Mouse (Mus musculus): ENCODE measurements around the gene Mcm2.

Mcm2 gene

GRCm38 (mm10) chr6:88847571-88847970, 51.0 kb downstream of the Mcm2 start:
- no peak for DNase-seq (ENCODE audit: low spot score in 2 of 2)

DNA sequence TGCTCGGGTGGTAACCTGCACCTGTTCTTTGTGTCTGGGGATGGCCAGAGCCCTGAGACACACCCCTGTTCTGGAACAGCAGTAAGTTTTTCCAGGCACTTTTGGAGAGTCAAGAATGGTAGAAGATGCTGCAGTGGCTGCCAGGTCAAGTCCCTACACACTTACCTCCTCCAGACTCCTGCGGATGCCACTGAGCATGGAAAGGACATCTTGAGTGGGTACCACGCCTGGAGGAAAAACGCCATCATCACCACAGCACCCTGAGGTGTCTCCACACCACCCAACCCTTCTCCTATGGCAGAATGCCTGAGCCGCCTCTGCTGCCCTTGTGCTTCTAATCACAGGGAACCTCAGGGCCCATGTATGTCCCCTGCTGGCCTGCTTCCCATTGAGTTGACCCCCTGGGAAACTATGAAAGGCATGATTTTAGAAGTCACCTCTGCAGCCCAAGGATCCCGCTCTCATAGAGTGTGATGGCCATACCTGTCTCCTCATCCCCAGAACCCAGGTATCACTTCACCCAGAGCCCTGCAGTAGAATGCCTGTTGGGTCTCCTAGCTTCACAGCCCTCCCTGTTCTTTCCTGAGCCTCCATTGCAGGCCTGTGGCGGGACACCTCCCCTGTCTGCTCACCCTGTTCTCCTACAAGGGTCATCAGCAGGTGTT, 53.5 kb downstream of the Mcm2 start:
- no peak for DNase-seq (ENCODE audit: low spot score in 2 of 2)

GRCm38 (mm10) chr6:88843781-88844725, 54.5 kb downstream of the Mcm2 start:
- no peak for DNase-seq (ENCODE audit: low spot score in 2 of 2)

DNA sequence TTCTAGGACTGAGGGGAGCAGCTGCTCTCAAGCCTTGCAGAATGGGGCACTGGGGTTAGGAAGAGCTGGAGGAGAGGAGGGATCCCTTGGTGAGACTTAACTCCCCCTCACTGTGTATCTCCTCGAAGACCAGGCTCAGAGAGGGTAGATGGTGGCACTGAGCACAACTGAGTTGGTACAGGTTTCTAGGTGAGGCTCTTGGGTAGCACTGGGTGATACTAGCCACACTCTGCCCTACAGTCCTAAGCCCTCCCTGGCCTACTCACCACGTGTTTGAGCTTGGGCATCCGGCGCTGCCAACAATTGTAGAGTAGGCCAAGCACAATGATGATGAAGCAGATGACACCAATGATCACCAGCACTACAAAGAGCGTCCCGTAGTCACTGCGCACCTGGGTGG, 55.3 kb downstream of the Mcm2 start:
- no peak for DNase-seq (ENCODE audit: low spot score in 2 of 2)

GRCm38 (mm10) chr6:88842731-88843151, 55.8 kb downstream of the Mcm2 start:
- DNase-seq (ENCODE audit: low spot score in 2 of 2) = no peak

- DNase-seq (ENCODE audit: low spot score in 2 of 2) = peak; percentile 100
These were observed 56.5 kb downstream of the Mcm2 start, which contains the start of gene Abtb1 for GRCm38 (mm10) chr6:88841781-88842689. Gene Abtb1, minus strand, starts transcription at chr6:88841984.

DNA sequence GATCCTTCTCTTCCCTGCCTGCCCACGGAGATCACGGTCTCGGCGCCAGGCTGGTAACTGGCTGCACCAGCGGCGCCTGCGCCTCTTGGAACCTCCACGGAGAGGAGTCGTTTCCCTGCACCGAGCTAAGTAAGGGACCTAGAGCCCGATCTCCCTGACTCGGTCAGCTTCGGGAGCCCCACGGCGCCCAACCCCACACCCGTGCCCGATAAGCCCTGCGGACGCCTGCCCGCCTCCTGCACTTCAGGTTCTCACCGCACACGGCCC, 57.1 kb downstream of the Mcm2 start:
- DNase-seq (ENCODE audit: low spot score in 2 of 2) = no peak

- DNase-seq (ENCODE audit: low spot score in 2 of 2) = no peak
These were observed 57.6 kb downstream of the Mcm2 start for GRCm38 (mm10) chr6:88840791-88841513.

GRCm38 (mm10) chr6:88840211-88840610, 58.4 kb downstream of the Mcm2 start:
- no peak for DNase-seq (ENCODE audit: low spot score in 2 of 2)

DNA sequence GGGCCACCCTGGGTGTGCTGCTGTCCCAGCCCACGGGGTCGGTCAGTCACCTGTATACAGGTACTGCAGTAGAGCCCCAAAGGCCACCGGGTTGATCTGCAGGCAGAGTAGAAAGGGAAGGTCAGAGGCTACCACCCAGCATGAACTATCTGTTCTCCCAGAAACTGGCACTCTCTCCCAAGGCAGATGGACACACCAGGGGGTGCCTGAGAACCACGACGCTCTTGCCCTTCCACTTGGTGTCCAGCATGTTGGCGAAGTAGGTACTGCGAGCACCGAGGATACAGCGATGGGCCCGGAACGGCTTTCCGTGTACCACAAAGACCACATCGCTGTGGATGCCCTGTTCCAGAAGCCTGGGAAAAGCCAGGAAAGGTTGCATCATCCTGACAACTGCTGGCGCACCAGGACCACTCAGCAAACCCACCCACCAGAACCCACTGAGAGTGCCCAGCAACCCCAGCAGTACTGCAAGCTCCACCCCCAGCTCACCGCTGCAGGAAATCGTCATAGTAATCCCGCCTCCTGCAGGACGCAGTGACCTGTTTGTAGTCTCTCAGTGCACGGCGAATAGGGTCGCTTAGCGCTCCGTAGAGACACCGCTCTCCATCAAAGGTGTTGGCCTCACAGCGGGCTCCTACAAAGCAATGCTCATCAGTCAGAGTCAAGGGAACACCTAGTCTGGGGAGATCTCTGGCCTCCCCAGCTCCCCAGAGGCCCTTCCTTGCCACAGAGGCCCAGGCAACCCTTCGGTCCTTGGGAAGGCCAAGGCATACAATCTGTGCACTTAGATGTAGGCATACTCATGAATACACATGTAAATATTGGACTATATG, 59.2 kb downstream of the Mcm2 start:
- DNase-seq (ENCODE audit: low spot score in 2 of 2) = no peak

DNA sequence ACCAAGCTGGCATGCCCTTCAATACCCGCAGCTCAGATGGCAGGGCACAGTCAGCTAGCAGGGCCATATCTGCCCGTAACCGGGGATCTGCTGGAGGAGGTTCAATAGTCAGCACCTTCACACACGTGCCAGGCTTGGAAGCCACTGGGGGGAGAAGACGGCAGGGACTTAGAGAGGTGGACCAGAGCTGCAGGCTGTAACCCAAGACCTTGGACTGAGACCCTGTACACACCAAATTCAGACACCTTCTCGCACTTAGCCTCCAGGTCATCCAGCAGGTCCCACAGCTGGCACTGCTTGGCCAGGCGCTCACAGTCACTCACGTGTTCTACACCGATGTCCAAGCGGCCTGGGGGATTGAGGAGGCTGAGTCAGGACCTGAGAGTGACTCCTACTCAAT, 60.0 kb downstream of the Mcm2 start:
- DNase-seq (ENCODE audit: low spot score in 2 of 2) = no peak

DNA sequence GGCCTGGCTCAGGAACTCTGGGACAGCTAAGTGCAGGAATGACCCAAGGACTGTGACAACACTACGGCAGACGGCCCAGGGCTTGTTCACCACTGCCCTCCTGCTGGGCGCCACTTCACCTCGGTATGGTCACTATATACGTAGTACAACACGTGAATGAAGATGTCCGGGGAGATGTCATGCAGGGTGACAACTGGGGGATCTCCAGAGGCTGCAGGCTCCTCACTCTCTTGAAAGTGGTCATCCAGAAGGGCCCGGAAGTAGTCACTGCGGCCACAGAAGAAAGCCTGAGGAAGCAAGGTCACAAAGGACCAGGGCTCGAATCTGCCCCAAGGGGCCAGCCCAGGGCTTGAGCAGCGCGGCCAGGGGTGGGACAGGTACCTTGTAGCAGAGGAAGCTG, 60.6 kb downstream of the Mcm2 start:
- DNase-seq (ENCODE audit: low spot score in 2 of 2) = no peak

GRCm38 (mm10) chr6:88836178-88836819, 62.3 kb downstream of the Mcm2 start:
- DNase-seq (ENCODE audit: low spot score in 2 of 2) = no peak

GRCm38 (mm10) chr6:88835047-88835446, 63.5 kb downstream of the Mcm2 start:
- no peak for DNase-seq (ENCODE audit: low spot score in 2 of 2)
